Mouse (Mus musculus) embryonic facial prominence, embryonic 13.5 days (tissue): ENCODE measurements around the gene Gm38431. TPM values are rescaled to one million over a fixed set of nuclear protein-coding genes. Genes with fewer than 3 reads are reported as not detected.

Experiments
- ATAC-seq: fragments of 200-750 bp; cut with Nextera tagmentation; 2 replicates; pipeline ENCODE4 v1.8.0; 2017; ENCODE audit warnings: low read depth; ENCODE audit not compliant: insufficient number of reproducible peaks, insufficient read depth, low FRiP score, low TSS enrichment
- H3K27ac ChIP-seq: fragments of 300-500 bp; sonication (generic); 2 replicates; pipeline ENCODE4 v1.5.1; 2015; ENCODE audit warnings: moderate library complexity, mild to moderate bottlenecking, inconsistent platforms
- H3K27me3 ChIP-seq: fragments of 300-500 bp; sonication (generic); 2 replicates; pipeline ENCODE4 v1.6.1; 2015; ENCODE audit warnings: mild to moderate bottlenecking, inconsistent platforms
- H3K36me3 ChIP-seq: fragments of 300-500 bp; sonication (generic); 2 replicates; pipeline ENCODE4 v1.6.1; 2015; ENCODE audit warnings: mild to moderate bottlenecking, inconsistent platforms
- H3K4me1 ChIP-seq: fragments of 300-500 bp; sonication (generic); 2 replicates; pipeline ENCODE4 v1.6.1; 2015; ENCODE audit warnings: inconsistent platforms
- H3K4me2 ChIP-seq: fragments of 300-500 bp; sonication (generic); 2 replicates; pipeline ENCODE4 v1.6.1; 2015; ENCODE audit warnings: moderate library complexity, mild to moderate bottlenecking, inconsistent platforms
- H3K4me3 ChIP-seq: fragments of 300-500 bp; sonication (generic); 2 replicates; pipeline ENCODE4 v1.5.1; 2015; ENCODE audit warnings: mild to moderate bottlenecking, inconsistent platforms
- H3K9ac ChIP-seq: fragments of 300-500 bp; sonication (generic); 2 replicates; pipeline ENCODE4 v1.6.1; 2015; ENCODE audit warnings: mild to moderate bottlenecking, inconsistent platforms
- H3K9me3 ChIP-seq: fragments of 300-500 bp; sonication (generic); 2 replicates; pipeline ENCODE4 v1.6.1; 2016; ENCODE audit warnings: inconsistent platforms
- WGBS: fragments of 180-500 bp; shearing (Covaris S2); methylation state at CpG from one replicate; pipeline ENCODE4 v1.1.7; 2015; ENCODE audit warnings: mixed read lengths; 5-methylcytosine and 5-hydroxymethylcytosine counted together
- microRNA counts: library from miRNA; unstranded; fragments of <30 nt; microRNA quantifications from one replicate; lab custom pipeline; 2016
- microRNA-seq: library from miRNA; unstranded; fragments of <30 nt; microRNA quantifications from one replicate; pipeline ENCODE4, GENCODE M21; 2016
- polyA plus RNA-seq: library from polyadenylated mRNA; unstranded; fragments of >200 nt; fragmentation: Nextera tagmentation; extraction: Ambion mirVana; gene quantifications from 2 replicates; pipeline ENCODE4 v1.2.1, GENCODE M21; 2015

Gene Gm38431
- polyA plus RNA-seq, 1 experiment from 2014 or later, result 2.4 TPM

GRCm38 (mm10) chr9:21027774-21028290 lies 64.0 kb downstream of the Gm38431 start:
- Histone ChIP-seq H3K9me3 (no peaks in the 10 kb centered on the region), H3K27me3 (peaks cover 61% of the 10 kb centered on the region), H3K9ac (0 out of 2 replicates have a peak overlapping the region, but pooled peaks have one; percentile 6), H3K4me3 (no peak overlapping the region), H3K4me2 (no peak overlapping the region), H3K36me3 (no peaks in the 10 kb centered on the region), H3K4me1 (peaks cover 39% of the 10 kb centered on the region), H3K27ac (no peak overlapping the region)
- 60% methylated on average over 8 of the region's 8 CpGs for WGBS
- no peak for ATAC-seq

- peak overlapping the region; percentile 27; the same call in 1 of the 2 replicates for H3K9ac ChIP-seq
- ATAC-seq, result no peak
- H3K4me3 ChIP-seq, result no peak overlapping the region
- H3K27me3 ChIP-seq, result peaks cover 51% of the 10 kb centered on the region
- H3K4me2 ChIP-seq, result no peak overlapping the region
- 86% methylated on average over 12 of the region's 12 CpGs for WGBS
- no peaks in the 10 kb centered on the region for H3K9me3 ChIP-seq
- H3K27ac ChIP-seq, result no peak overlapping the region
- peaks cover 33% of the 10 kb centered on the region for H3K4me1 ChIP-seq
- no peaks in the 10 kb centered on the region for H3K36me3 ChIP-seq
Observed at GRCm38 (mm10) chr9:21026849-21027248, 64.9 kb downstream of the Gm38431 start.

- H3K4me3 ChIP-seq, result no peak overlapping the region
- no peak overlapping the region for H3K27ac ChIP-seq
- H3K4me2 ChIP-seq, result no peak overlapping the region
- H3K36me3 ChIP-seq, result no peaks in the 10 kb centered on the region
- no peak overlapping the region for H3K9ac ChIP-seq
- 67% methylated on average over 19 of the region's 19 CpGs for WGBS
- peaks cover 19% of the 10 kb centered on the region for H3K4me1 ChIP-seq
- H3K27me3 ChIP-seq, result peaks cover 38% of the 10 kb centered on the region
- no peak for ATAC-seq
- no peaks in the 10 kb centered on the region for H3K9me3 ChIP-seq
Observed at GRCm38 (mm10) chr9:21025258-21025810, 66.5 kb downstream of the Gm38431 start.

- 0 out of 2 replicates have a peak, but pooled peaks cover 4% of the 10 kb centered on the region for H3K4me1 ChIP-seq
- no peak overlapping the region for H3K4me2 ChIP-seq
- H3K27ac ChIP-seq, result no peak overlapping the region
- H3K9ac ChIP-seq, result no peak overlapping the region
- no peaks in the 10 kb centered on the region for H3K36me3 ChIP-seq
- H3K27me3 ChIP-seq, result peaks cover 24% of the 10 kb centered on the region
- 81% methylated on average over 1 of the region's 1 CpGs for WGBS
- H3K9me3 ChIP-seq, result no peaks in the 10 kb centered on the region
- H3K4me3 ChIP-seq, result no peak overlapping the region
- ATAC-seq, result no peak
Observed at GRCm38 (mm10) chr9:21022726-21023125, 69.1 kb downstream of the Gm38431 start.

DNA sequence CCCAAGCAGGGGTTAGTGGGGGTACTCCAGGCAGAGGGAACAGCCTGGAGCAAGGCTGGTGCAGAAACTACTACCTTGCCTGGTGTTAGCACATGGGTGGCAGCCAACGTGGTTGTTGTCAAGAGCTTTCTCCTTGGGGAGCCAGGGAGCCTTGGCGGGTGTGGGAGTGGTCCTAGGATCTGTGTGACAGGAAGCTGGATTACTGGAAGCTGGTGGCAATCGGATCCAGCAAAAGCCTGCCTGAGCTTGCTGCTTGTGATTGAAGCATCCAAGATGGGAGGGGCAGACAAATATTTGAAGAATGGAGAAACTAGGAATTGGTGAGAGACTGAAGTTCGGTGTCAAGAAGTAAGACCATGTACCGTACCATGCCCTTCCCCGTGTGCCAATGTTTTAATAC lies 69.5 kb downstream of the Gm38431 start:
- Histone ChIP-seq H3K27me3 (peaks cover 24% of the 10 kb centered on the region), H3K27ac (no peak overlapping the region), H3K9ac (no peak overlapping the region), H3K36me3 (no peaks in the 10 kb centered on the region), H3K4me1 (0 out of 2 replicates have a peak, but pooled peaks cover 4% of the 10 kb centered on the region), H3K9me3 (no peaks in the 10 kb centered on the region), H3K4me2 (no peak overlapping the region), H3K4me3 (no peak overlapping the region)
- WGBS, result 54% methylated on average over 6 of the region's 6 CpGs
- ATAC-seq, result no peak

DNA sequence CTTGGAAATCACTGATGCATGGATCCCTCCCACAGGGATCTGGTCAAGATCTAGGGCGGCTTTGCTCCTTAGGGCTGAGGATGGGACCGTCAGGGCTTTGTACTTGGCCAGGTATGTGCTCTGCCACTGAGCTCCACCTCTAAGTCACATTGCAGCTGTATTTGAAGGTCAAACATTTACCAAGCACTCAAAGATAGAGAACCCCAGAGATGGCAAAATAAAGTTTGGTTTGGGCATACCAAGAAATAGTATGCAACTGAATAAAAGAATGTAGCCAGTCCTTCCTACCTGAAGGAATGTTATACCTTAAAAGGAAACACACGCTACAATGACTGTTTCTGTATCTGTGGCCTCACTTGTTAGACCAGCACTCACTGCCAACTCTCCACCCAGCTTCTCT lies 70.4 kb downstream of the Gm38431 start:
- no peak for ATAC-seq
- Histone ChIP-seq H3K27ac (no peak overlapping the region), H3K36me3 (no peaks in the 10 kb centered on the region), H3K4me3 (no peak overlapping the region), H3K27me3 (peaks cover 25% of the 10 kb centered on the region), H3K9me3 (no peaks in the 10 kb centered on the region), H3K4me1 (0 out of 2 replicates have a peak, but pooled peaks cover 4% of the 10 kb centered on the region), H3K4me2 (no peak overlapping the region), H3K9ac (no peak overlapping the region)
- 71% methylated on average over 3 of the region's 3 CpGs for WGBS

GRCm38 (mm10) chr9:21018600-21018999 lies 73.2 kb downstream of the Gm38431 start:
- Histone ChIP-seq H3K27ac (no peak overlapping the region), H3K4me2 (no peak overlapping the region), H3K27me3 (peaks cover 50% of the 10 kb centered on the region), H3K9me3 (no peaks in the 10 kb centered on the region), H3K36me3 (no peaks in the 10 kb centered on the region), H3K4me3 (no peak overlapping the region), H3K4me1 (peaks cover 18% of the 10 kb centered on the region), H3K9ac (no peak overlapping the region)
- 90% methylated on average over 2 of the region's 2 CpGs for WGBS
- no peak for ATAC-seq

MicroRNA genes within 50 kb of the gene (microRNA counts, 519-probe panel; counts per million panel counts)
- 3,347 counts per million, percentile 76 among the panel's probes with 10 or more counts for microRNA mmu-miR-1900 (lab: Ali Mortazavi, UCI)

Small RNAs within 50 kb of the gene (microRNA-seq; reads per million reads assigned to microRNA genes)
- not detected for gene Mir1900
- gene Mir7082, result 1.5 reads per million

Other genes with a start within 250 kb of the Gm38431 start
- gene A230050P20Rik, start 223.4 kb downstream of the Gm38431 start, polyA plus RNA-seq, result 7.5 and 9.1 TPM in 2 replicates
- 3.6 and 5.4 TPM in 2 replicates for gene Angptl6, start 212.3 kb downstream of the Gm38431 start, polyA plus RNA-seq
- gene Ppan, start 203.8 kb downstream of the Gm38431 start, polyA plus RNA-seq, result 86.2 and 87.6 TPM in 2 replicates
- 292 and 343 TPM in 2 replicates for gene Eif3g, start 193.4 kb downstream of the Gm38431 start, polyA plus RNA-seq
- 102 and 109 TPM in 2 replicates for gene Dnmt1, start 132.1 kb downstream of the Gm38431 start, polyA plus RNA-seq
- 67.8 and 71.5 TPM in 2 replicates for gene S1pr2, start 115.2 kb downstream of the Gm38431 start, polyA plus RNA-seq
- 142 TPM in 2 replicates for gene Mrpl4, start 89.3 kb downstream of the Gm38431 start, polyA plus RNA-seq
- 13.4 and 15.4 TPM in 2 replicates for gene Icam1, start 76.0 kb downstream of the Gm38431 start, polyA plus RNA-seq
- 0.27 and 2.6 TPM in 2 replicates for gene Icam4, start 62.6 kb downstream of the Gm38431 start, polyA plus RNA-seq
- gene Icam5, start 59.9 kb downstream of the Gm38431 start, polyA plus RNA-seq, result 0.13 and 0.21 TPM in 2 replicates
- gene Zglp1, start 24.9 kb downstream of the Gm38431 start, polyA plus RNA-seq, result 1.3 TPM in 1 of 2 replicates, not detected in the other
- 0.79 and 1.0 TPM in 2 replicates for gene Gm49373, start 18.9 kb downstream of the Gm38431 start, polyA plus RNA-seq
- gene Fdx1l, start 18.4 kb downstream of the Gm38431 start, polyA plus RNA-seq, result 60.0 and 60.2 TPM in 2 replicates
- gene Raver1, start within 50 bp of the Gm38431 start, polyA plus RNA-seq, result 57.7 and 61.0 TPM in 2 replicates
- 14.1 and 14.4 TPM in 2 replicates for gene Tyk2, start 39.2 kb upstream of the Gm38431 start, polyA plus RNA-seq
- gene Cdc37, start 58.0 kb upstream of the Gm38431 start, polyA plus RNA-seq, result 328 and 359 TPM in 2 replicates
- gene Pde4a, start 73.7 kb upstream of the Gm38431 start, polyA plus RNA-seq, result 4.9 and 6.1 TPM in 2 replicates
- gene Keap1, start 147.4 kb upstream of the Gm38431 start, polyA plus RNA-seq, result 65.2 and 70.7 TPM in 2 replicates
- 0.21 and 0.58 TPM in 2 replicates for gene S1pr5, start 156.4 kb upstream of the Gm38431 start, polyA plus RNA-seq
- 33.3 and 35.4 TPM in 2 replicates for gene Atg4d, start 173.3 kb upstream of the Gm38431 start, polyA plus RNA-seq
- 16.8 and 19.2 TPM in 2 replicates for gene Kri1, start 196.0 kb upstream of the Gm38431 start, polyA plus RNA-seq
- 52.1 and 56.2 TPM in 2 replicates for gene Cdkn2d, start 199.4 kb upstream of the Gm38431 start, polyA plus RNA-seq
- gene Ap1m2, start 220.3 kb upstream of the Gm38431 start, polyA plus RNA-seq, result 22.3 and 30.1 TPM in 2 replicates
- gene Slc44a2, start 228.7 kb upstream of the Gm38431 start, polyA plus RNA-seq, result 120 and 123 TPM in 2 replicates